Mouse (Mus musculus) liver, embryonic 12.5 days (tissue): ENCODE data around the gene Gfer. TPM values are rescaled to one million over a fixed set of nuclear protein-coding genes. Genes with fewer than 3 reads are reported as not detected.
A peak's percentile ranks its signal among the peaks of the same experiment; 100 is the strongest.
"Not testable (repeated sequence)": the region's sequence is repeated elsewhere in the genome, so short reads cannot be mapped to it uniquely, and the experiment has no call there.

Experiments used
- ATAC-seq: fragments of 200-750 bp; cut with Nextera tagmentation; 2 replicates; pipeline ENCODE4 v1.8.0; 2017; ENCODE audit warnings: moderate number of reproducible peaks, mild to moderate bottlenecking, moderate library complexity
- H3K27ac ChIP-seq: fragments of 300-500 bp; sonication (generic); 2 replicates; pipeline ENCODE4 v1.5.1; 2016; ENCODE audit warnings: mild to moderate bottlenecking
- H3K27me3 ChIP-seq: fragments of 300-500 bp; sonication (generic); replicated peaks from 2 replicates; pipeline ENCODE4 v1.6.1; 2016; ENCODE audit warnings: mild to moderate bottlenecking, moderate library complexity
- H3K36me3 ChIP-seq: fragments of 300-500 bp; sonication (generic); 2 replicates; pipeline ENCODE4 v1.6.1; 2016; ENCODE audit warnings: mild to moderate bottlenecking, moderate library complexity
- H3K4me1 ChIP-seq: fragments of 300-500 bp; sonication (generic); 2 replicates; pipeline ENCODE4 v1.6.1; 2016
- H3K4me2 ChIP-seq: fragments of 300-500 bp; sonication (generic); 2 replicates; pipeline ENCODE4 v1.6.1; 2016; ENCODE audit warnings: mild to moderate bottlenecking, moderate library complexity
- H3K4me3 ChIP-seq: fragments of 300-500 bp; sonication (generic); 2 replicates; pipeline ENCODE4 v1.5.1; 2016; ENCODE audit warnings: mild to moderate bottlenecking, moderate library complexity
- H3K9ac ChIP-seq: fragments of 300-500 bp; sonication (generic); 2 replicates; pipeline ENCODE4 v1.6.1; 2016; ENCODE audit warnings: mild to moderate bottlenecking, moderate library complexity
- H3K9me3 ChIP-seq: fragments of 300-500 bp; sonication (generic); replicated peaks from 2 replicates; pipeline ENCODE4 v1.6.1; 2016; ENCODE audit warnings: mild to moderate bottlenecking, moderate library complexity
- WGBS: fragments of 180-500 bp; shearing (Covaris S2); methylation state at CpG from one replicate; pipeline ENCODE4 v1.1.7; 2016; ENCODE audit not compliant: insufficient replicate concordance; 5-methylcytosine and 5-hydroxymethylcytosine counted together
- polyA plus RNA-seq: library from polyadenylated mRNA; unstranded; fragments of >200 nt; fragmentation: Nextera tagmentation; extraction: Ambion mirVana; gene quantifications from 2 replicates; pipeline ENCODE4 v1.2.1, GENCODE M21; 2016

The Gfer gene
- polyA plus RNA-seq, 1 experiment from 2014 or later, result 52.5 TPM

DNA sequence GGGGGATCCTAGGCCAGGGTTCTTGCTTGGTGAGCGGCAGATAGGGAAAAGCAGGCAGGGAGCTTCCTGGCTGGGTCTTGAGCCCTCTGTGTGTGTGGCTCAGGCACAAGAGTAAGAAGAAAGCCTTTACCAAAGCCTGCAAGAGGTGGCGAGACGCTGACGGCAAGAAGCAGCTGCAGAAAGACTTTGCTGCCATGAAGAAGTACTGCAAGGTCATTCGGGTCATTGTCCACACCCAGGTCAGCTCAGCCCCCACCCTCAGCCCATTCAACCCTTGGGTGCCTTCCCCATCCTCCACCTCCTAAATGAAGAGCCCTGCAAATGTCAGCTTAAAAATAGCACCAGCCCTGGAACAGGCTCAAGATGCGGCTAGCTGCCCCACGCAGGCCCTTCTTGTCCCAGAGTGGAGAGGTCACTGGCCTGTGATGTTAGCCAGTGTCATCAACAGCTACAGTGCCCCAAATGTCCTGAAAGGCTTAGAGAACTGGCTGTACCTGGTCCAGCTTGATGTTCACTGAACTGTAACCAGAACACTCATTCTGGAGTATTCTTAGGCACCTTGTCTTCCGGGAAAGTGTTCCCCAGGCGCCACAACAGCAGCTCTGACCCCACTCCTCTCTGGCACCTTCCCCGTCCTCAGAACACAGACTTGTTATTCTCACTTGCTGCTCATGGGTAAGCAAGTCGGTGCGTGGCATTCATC, 36.4 kb upstream of the Gfer start:
- Histone ChIP-seq H3K9me3 (no peaks in the 10 kb centered on the region), H3K4me2 (no peak overlapping the region), H3K9ac (no peak overlapping the region), H3K4me3 (no peak overlapping the region), H3K27ac (no peak overlapping the region), H3K4me1 (peaks cover 16% of the 10 kb centered on the region), H3K36me3 (no peaks in the 10 kb centered on the region), H3K27me3 (peaks cover 28% of the 10 kb centered on the region)
- no peak for ATAC-seq
- 67% methylated on average over 12 of the region's 12 CpGs for WGBS

DNA sequence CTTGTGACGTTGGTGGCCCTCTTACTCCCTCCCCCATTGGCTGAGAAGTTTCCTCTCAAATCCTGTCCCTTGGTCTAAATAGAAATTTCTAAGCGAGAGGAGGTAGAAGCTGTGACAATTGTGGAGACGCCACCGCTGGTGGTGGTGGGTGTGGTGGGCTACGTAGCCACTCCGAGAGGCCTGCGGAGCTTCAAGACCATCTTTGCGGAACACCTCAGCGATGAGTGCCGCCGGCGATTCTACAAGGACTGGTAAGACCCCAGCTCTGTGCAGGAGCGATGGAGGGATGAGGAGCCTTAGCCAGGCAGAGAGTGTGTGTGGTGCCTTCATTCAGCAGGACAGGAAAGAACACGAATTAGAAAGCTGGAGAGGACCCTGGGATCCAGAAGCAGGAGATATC, 34.8 kb upstream of the Gfer start:
- no peaks in the 10 kb centered on the region for H3K36me3 ChIP-seq
- WGBS, result 71% methylated on average over 14 of the region's 14 CpGs
- H3K27ac ChIP-seq, result no peak overlapping the region
- ATAC-seq, result no peak
- H3K9ac ChIP-seq, result no peak overlapping the region
- H3K4me3 ChIP-seq, result no peak overlapping the region
- peaks cover 30% of the 10 kb centered on the region for H3K27me3 ChIP-seq
- H3K9me3 ChIP-seq, result no peaks in the 10 kb centered on the region
- peaks cover 10% of the 10 kb centered on the region for H3K4me1 ChIP-seq
- no peak overlapping the region for H3K4me2 ChIP-seq

DNA sequence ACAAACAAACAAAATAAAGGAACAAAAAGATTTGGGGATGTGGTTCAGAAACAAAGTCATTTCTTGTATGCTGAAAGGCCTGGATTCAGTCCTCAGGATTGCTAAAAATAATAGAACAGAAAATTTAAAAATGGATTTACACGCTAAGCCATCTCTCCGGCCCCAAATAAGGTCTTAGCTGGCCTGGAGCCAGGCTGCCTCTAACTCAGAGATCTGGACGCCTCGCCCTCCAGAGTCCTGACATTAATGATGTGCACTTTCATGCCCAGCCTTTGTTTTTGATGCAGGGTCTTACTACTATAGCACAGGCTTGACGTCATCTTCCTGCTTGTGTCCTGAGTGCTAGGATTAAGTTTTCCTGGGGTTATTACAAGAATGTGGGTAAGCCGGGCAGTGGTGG, 33.1 kb upstream of the Gfer start:
- Histone ChIP-seq H3K27ac (no peak overlapping the region), H3K4me3 (no peak overlapping the region), H3K9ac (no peak overlapping the region), H3K36me3 (no peaks in the 10 kb centered on the region), H3K4me2 (no peak overlapping the region), H3K27me3 (peaks cover 30% of the 10 kb centered on the region), H3K4me1 (peaks cover 13% of the 10 kb centered on the region), H3K9me3 (no peaks in the 10 kb centered on the region)
- 70% methylated on average over 6 of the region's 6 CpGs for WGBS
- ATAC-seq, result no peak

DNA sequence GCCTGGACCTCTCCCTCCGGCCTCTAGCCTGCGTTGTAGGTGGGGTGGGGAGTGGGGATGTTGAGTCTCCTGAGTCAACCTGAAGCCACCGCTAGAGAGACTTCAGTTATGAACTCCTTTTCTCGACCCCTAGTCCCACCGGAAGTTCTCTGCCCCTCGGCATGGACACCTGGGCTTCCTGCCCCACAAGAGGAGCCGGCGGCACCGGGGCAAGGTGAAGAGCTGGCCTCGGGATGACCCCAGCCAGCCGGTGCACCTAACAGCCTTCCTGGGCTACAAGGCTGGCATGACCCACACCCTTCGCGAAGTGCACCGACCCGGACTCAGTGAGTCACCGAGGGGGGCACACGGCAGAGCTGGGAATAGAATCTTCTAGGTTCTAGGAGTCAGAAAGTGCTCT, 32.2 kb upstream of the Gfer start:
- Histone ChIP-seq H3K27ac (no peak overlapping the region), H3K36me3 (no peaks in the 10 kb centered on the region), H3K27me3 (peaks cover 28% of the 10 kb centered on the region), H3K9me3 (no peaks in the 10 kb centered on the region), H3K4me1 (peaks cover 19% of the 10 kb centered on the region), H3K9ac (no peak overlapping the region), H3K4me3 (no peak overlapping the region), H3K4me2 (no peak overlapping the region)
- 65% methylated on average over 17 of the region's 17 CpGs for WGBS
- no peak for ATAC-seq

DNA sequence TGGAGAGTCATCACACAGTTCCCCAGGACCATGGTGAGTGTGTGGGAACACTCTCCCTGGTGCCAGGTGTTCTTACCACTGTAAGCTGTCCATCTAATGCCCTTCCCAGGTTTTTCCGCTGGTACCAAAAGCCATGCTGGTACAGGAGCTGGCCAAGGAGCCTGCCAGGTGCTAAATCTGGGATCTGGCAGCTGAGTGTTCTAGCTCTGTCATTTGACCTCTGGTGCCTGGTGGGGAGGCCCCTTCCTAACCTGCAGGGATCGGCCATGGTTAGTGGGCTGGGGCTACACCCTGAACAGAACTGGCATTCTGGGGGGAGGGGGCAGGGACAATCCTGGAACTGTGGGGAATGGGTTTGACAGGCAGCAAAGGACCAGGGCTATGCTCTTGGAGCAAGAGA, 31.7 kb upstream of the Gfer start, which contains the start of gene Rpl3l:
TSS of gene Rpl3l (plus strand) at position 203 of the 400 bp plus-strand sequence.
- Histone ChIP-seq H3K4me3 (no peak within 1 kb of the TSS), H3K4me1 (peaks cover 24% of the 10 kb centered on the region), H3K27me3 (peaks cover 22% of the 10 kb centered on the region), H3K27ac (no peak within 1 kb of the TSS), H3K4me2 (no peak within 1 kb of the TSS), H3K9me3 (no peaks in the 10 kb centered on the region), H3K9ac (no peak within 1 kb of the TSS), H3K36me3 (peaks cover under 1% of the 10 kb centered on the region; the same call in 1 of the 2 replicates)
- WGBS, result 64% methylated on average over 2 of the region's 2 CpGs
- no peak for ATAC-seq

DNA sequence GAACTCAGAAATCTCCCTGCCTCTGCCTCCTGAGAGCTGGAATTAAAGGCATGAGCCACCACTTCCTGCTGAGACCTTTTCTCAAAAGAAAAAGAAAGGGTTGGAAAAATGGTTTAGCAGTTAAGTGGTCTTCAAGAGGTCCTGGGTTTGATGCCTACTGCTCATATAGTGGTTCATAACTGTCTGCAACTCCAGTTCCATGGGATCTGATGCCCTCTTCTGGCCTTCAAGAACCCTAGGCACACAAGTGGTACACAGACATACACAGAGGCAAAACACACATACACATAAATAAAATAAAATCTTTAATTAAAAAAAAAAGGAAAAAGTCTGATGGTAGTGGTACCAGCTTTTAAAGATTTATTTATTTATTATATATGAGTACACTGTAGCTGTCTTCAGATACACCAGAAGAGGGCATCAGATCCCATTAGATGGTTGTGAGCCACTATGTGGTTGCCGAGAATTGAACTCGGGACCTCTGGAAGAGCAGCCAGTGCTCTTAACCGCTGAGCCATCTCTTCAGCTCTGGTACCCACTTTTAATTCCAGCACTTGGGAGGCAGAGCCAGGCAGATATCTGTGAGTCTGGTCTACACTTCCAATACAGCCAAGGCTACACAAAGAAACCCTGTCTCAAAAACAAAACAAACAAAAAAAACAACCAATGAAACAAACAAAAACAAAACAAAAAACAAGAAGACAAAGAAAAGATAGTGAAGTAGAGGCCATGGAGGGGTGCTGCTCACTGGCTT, 29.9 kb upstream of the Gfer start:
- ATAC-seq, result no peak
- Histone ChIP-seq H3K4me3 (no peak overlapping the region), H3K36me3 (peaks cover 18% of the 10 kb centered on the region), H3K9me3 (no peaks in the 10 kb centered on the region), H3K4me1 (peaks cover 40% of the 10 kb centered on the region), H3K4me2 (no peak overlapping the region), H3K27ac (no peak overlapping the region), H3K9ac (no peak overlapping the region), H3K27me3 (peaks cover 14% of the 10 kb centered on the region)
- 51% methylated on average over 3 of the region's 3 CpGs for WGBS

DNA sequence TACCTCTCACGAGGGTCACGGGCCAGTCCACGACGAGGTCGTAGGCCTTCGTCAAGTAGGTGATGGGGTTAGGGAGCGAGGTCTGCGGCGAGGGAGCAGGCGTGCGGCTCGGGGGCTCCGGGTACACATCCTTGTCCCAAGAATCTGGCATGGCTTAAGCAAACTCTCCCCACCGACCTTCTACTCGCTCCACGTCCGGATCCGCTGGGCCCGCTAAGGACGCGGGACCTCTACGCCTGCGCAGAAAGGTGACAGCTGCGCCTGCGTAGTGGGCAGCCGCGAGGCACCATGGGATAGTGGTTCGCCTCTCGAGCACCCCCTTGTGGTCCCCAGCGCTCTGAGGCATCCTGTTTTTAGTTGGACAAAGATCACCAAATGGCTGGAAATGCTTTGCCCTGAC, 28.2 kb upstream of the Gfer start, which contains the start of gene Ndufb10:
TSS of gene Ndufb10 (minus strand) at position 295 of the 400 bp plus-strand sequence.
- peak; percentile 74 for ATAC-seq
- Histone ChIP-seq H3K9me3 (no peaks in the 10 kb centered on the region), H3K27me3 (peaks cover 14% of the 10 kb centered on the region), H3K27ac (peak within 1 kb of the TSS; percentile 90), H3K36me3 (peaks cover 22% of the 10 kb centered on the region), H3K4me1 (peaks cover 41% of the 10 kb centered on the region), H3K4me3 (peak within 1 kb of the TSS; percentile 92), H3K4me2 (peak within 1 kb of the TSS; percentile 80), H3K9ac (peak within 1 kb of the TSS; percentile 93)
- under 1% methylated on average over 30 of the region's 30 CpGs for WGBS

DNA sequence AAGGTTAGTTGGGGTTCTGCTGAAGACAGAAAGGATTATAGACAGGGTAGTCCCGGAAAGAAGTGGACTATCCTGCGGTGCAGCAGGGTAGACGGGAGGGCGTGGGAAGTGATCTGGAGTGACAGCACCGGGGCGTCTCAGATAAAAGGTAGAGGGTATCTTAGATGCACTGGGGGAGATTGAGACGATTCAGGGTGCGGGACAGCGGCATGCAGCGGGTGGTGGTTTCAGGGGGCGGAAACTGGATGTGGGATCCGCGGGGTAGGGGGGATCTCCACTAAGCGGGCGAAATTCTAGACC, 27.9 kb upstream of the Gfer start:
- peak; percentile 64 for ATAC-seq
- WGBS, result under 1% methylated on average over 15 of the region's 15 CpGs
- peak overlapping the region; percentile 93 for H3K9ac ChIP-seq
- H3K4me2 ChIP-seq, result peak overlapping the region; percentile 80
- H3K4me1 ChIP-seq, result peaks cover 45% of the 10 kb centered on the region
- peaks cover 24% of the 10 kb centered on the region for H3K36me3 ChIP-seq
- H3K4me3 ChIP-seq, result peak overlapping the region; percentile 92
- no peaks in the 10 kb centered on the region for H3K9me3 ChIP-seq
- H3K27me3 ChIP-seq, result peaks cover 14% of the 10 kb centered on the region
- H3K27ac ChIP-seq, result peak overlapping the region; percentile 90

DNA sequence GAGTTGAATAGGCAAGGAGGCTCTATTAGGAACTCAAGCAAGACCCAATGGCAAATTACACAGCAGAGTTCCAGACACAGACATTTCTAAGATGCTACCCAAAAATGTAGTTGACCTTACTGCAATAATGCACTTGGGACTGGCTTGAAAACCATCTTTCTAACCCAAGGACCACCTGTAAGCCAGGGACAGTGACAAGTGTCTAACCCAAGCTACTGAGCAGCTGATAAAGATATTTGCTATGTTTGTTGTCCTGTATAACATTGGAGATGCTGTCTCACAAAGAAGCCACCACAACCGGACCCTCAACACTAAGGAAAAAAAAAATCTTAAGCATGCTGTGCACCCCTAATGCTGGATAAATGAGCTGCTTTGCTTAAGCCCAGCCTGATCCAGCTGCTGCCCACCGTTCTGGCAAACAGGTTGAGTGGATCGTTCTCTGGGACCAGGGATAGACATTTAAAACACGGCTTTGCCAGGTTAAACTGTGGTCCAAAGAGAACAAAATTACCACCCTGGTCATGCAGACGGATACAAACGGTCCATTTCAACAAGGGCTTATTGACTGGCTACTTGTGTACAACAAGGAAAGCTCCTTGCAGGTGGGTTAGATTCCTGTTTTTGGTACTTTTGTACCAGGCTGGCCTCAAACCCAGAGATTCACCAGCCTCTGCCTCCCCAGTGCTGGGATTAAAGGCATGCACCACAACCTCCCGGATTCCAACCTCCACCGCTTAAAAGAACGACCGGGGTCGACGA, 27.3 kb upstream of the Gfer start:
- Histone ChIP-seq H3K27ac (peak overlapping the region; percentile 90), H3K4me3 (peak overlapping the region; percentile 92), H3K9me3 (no peaks in the 10 kb centered on the region), H3K36me3 (peaks cover 29% of the 10 kb centered on the region), H3K27me3 (peaks cover 12% of the 10 kb centered on the region), H3K4me2 (peak overlapping the region; percentile 80), H3K9ac (peak overlapping the region; percentile 93), H3K4me1 (peaks cover 50% of the 10 kb centered on the region)
- no peak for ATAC-seq
- WGBS, result 3% methylated on average over 12 of the region's 12 CpGs

DNA sequence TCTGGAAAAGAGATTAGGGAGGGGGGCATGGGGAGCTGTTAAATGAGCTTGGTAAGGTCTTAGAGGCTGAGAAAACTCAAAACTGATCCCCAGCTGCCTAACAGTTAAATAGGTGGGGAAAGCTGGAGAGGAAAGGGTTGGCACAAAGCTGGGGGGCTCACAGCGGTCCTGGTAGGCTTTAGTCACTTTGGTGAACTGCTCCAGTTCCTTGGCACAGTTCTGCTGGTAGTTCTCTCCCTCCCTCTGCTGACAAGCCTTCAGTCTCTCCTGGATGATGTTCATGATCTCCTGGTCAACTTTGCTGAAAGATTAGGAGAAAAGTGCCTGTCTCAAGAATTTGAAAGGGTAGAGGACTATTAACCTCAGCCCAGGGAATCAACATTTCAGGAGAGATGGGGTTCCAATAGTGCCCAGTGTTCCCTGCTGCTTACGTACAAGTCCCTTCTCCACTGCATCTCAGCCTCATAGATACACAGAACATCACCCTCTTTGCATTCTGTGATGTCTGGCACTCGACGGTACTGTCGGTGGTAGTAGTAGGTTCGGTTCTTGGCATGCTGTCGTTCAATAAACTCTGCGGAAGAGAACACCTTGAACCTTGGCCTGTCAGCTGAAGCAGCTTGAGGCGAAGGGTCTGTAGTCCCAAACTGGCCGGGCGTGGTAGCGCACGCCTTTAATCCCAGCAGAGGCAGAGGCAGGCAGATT, 26.4 kb upstream of the Gfer start:
- peak overlapping the region; percentile 93 for H3K9ac ChIP-seq
- ATAC-seq, result no peak
- H3K9me3 ChIP-seq, result no peaks in the 10 kb centered on the region
- peak overlapping the region; percentile 92 for H3K4me3 ChIP-seq
- peaks cover 39% of the 10 kb centered on the region for H3K36me3 ChIP-seq
- peak overlapping the region; percentile 80 for H3K4me2 ChIP-seq
- peaks cover 55% of the 10 kb centered on the region for H3K4me1 ChIP-seq
- H3K27me3 ChIP-seq, result 0 out of 2 replicates have a peak, but pooled peaks cover 3% of the 10 kb centered on the region
- peak overlapping the region; percentile 90 for H3K27ac ChIP-seq
- 13% methylated on average over 13 of the region's 13 CpGs for WGBS

DNA sequence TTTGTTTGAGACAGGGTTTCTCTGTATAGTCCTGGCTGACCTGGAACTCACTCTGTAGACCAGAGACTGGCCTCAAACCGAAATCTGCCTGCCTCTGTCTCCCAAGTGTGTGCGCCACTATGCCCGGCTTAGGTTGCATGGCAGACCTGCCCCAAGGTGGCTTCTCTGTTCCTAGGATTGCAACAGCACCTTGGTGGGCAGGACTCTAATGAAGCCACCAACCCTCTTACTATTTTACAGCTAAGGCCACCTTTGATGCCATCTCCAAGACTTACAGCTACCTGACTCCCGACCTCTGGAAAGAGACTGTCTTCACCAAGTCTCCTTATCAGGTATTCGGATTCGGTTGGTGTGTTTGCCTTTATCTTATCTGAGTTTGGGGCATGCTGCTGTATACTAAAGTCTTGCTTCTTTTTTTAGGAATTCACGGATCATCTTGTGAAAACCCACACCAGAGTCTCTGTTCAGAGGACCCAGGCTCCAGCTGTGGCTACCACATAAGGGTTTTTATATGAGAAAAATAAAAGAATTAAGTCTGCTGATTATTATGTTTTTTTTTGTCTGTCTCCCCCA, 25.5 kb upstream of the Gfer start:
- 13% methylated on average over 7 of the region's 7 CpGs for WGBS
- H3K27me3 ChIP-seq, H3K9me3 ChIP-seq, ATAC-seq: not testable (repeated sequence)
- Histone ChIP-seq H3K4me1 (peaks cover 55% of the 10 kb centered on the region), H3K4me2 (peak overlapping the region; percentile 80), H3K36me3 (peaks cover 46% of the 10 kb centered on the region), H3K4me3 (peak overlapping the region; percentile 92), H3K9ac (peak overlapping the region; percentile 93), H3K27ac (peak overlapping the region; percentile 90)
